Mouse (Mus musculus) mature B cell (primary cell): ENCODE data around the gene Zfp949.

Experiments used
- in situ Hi-C: fragments of 300-500 bp; cut with MboI; formaldehyde crosslinking; loops from 2 replicates; pipeline ENCODE4 v1.14.3; 2019

Zfp949 gene

GRCm38 (mm10) chr9:88547851-88548613 is at the start of gene Zfp949:
Zfp949 (plus strand) TSS chr9:88548020.
- in situ Hi-C loops = no loop called here

DNA sequence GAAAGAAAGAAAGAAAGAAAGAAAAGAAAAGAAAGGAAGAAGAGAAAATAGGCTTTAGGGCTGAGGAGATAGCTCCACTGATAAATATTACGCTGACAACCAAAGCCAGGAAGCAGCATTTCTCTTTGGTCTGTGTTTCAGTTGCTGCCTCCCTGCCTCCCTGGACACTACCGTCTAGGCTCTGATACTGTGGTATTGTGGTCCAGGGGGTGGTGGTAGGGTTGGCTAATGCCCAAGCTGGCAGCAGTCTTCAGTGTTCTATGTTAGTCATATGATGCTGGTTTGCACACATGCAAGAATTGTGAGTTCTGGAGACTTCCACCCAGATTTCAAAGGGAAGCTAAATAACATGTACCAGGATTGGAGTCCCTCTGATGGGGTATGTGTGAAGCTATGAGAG is 47.7 kb upstream of the Zfp949 start:
- in situ Hi-C loops = no loop called here

DNA sequence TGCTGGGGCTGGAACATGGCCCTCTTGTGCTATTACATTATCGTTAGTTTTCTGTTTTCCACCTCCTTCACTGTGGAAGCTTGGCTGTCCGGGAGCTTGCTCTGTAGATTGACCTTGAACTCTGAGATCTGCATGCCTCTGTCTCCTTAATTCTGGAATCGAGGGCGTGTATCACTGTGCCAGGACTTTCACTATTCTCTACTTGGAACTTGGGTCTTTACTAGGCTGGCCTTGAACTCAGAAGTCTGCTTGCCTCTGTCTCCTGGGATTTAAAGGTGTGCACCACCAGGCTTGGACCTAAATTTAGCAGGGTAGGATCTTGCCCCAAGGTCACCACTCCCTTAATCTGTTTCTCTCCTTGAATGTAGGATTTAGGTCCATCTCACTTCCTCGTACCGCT is 46.0 kb upstream of the Zfp949 start:
- in situ Hi-C loops = no loop called here

DNA sequence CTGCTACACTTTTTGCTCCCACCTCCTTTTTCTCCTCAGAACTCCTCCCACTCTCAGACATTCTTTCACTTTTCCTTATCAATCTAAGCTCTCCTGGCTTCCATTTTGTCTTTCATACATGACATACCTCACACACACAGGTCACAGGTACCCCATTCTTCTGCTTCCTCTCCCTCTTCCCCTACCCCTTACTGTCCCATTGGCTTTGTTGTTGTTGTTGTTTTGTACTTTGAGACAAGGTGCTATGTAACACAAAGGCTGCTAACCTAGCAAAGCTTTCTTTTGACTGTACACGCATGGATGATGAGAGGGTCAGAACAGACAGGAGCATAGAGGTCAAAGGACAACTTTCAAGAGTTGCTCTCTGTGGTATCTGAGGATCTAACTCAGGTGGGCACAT is 32.3 kb upstream of the Zfp949 start:
- in situ Hi-C loops = no loop called here

DNA sequence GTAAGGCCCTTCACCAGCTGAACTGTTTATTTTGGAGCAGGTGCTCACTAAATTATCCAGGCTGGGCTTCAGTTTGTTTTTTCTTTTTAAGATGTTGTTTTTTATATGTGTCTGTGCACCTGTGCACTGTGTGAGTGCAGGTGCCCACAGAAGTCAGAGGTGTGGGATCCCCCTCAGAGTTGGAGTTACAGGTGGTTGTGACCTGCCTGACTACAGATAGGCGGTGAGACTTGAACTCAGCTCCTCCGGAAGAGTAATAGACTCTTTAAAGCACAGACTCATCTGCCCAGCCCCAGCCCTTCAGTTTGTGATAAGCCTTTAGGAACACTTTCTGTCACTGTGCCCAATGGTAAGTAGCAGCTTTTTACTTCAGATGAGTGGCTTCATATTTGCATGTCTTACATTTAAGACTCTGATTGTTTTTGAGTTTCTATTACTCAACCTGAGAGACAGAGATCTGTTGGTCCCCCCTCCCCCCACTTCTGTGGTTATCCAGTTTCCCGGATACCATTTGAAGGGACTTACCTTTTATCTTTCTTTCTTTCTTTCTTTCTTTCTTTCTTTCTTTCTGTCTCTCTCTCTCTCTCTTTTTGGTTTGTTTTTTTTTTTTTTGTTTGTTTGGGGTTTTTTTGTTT is 31.3 kb upstream of the Zfp949 start:
- in situ Hi-C loops = no loop called here

- in situ Hi-C loops = loop anchor here (5.0 kb wide), 1 partner anchor 37 kb away; the partner anchor contains the start of gene Syncrip
Observed at GRCm38 (mm10) chr9:88519390-88520121, 28.3 kb upstream of the Zfp949 start.

DNA sequence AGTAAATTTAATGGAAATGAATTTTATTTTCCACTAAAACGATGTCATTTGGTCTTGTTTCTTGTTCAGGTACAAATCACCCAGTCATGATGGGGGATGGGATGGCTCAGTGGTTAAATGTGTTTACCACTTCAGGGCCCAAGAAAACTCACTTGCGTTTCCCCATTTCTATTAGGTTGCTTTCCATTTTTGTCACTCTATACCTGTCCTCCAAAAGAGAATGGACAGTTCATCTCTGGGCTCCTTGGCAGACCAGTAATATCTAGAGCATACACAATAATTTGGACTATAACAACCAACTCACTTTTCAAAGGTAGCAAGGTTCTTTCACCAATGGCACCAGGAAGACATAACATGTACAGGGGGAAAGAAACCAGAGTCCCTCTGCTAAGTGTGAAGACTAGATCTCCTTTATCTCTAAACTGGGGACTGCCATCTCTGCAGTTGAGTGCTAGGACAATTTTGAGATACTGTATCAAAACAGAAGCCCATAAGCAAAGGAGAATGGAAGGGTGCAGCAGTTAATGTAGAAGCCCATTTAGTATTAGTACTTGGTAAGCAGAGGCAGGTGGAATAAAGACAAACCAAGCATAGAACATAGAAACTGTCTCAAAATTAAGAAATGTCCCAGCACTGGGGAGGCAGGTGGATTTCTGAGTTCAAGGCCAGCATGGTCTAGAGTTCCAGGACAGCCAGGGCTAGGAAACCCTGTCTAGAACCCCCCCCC is 27.5 kb upstream of the Zfp949 start:
- in situ Hi-C loops = loop anchor here (5.0 kb wide), 1 partner anchor 38 kb away; the partner anchor contains the start of gene Syncrip

- in situ Hi-C loops = loop anchor here (5.0 kb wide), 1 partner anchor 39 kb away; the partner anchor contains the start of gene Syncrip
Observed at GRCm38 (mm10) chr9:88520849-88521483, 26.9 kb upstream of the Zfp949 start.

DNA sequence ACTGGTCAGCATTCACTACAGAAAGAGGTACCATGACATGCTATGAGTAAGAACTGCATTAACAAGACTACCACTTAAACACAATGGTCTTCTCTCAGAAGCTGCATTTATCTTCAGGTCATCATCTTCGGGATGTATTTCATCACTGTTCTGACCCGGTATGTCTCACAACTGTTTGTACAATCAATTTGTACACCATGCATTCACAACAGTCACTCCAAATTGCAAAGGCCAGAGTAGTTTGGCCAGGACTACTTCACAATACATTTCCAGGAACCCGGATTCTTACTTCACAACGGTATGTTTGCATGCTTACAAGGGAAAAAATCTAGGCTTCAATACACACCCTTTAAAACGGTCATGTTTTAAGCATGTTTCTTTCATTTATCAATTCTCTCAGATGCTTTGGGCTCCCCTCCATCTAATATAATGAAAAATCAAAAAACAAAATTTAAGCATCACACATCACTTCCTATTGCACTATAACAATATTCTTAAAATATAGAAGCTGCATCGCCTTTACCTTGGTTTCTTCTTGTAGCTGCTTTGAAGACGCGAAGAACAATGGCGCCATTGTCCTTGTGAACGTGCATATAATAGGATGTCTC is 25.8 kb upstream of the Zfp949 start:
- in situ Hi-C loops = loop anchor here (5.0 kb wide), 1 partner anchor 40 kb away; the partner anchor contains the start of gene Syncrip

DNA sequence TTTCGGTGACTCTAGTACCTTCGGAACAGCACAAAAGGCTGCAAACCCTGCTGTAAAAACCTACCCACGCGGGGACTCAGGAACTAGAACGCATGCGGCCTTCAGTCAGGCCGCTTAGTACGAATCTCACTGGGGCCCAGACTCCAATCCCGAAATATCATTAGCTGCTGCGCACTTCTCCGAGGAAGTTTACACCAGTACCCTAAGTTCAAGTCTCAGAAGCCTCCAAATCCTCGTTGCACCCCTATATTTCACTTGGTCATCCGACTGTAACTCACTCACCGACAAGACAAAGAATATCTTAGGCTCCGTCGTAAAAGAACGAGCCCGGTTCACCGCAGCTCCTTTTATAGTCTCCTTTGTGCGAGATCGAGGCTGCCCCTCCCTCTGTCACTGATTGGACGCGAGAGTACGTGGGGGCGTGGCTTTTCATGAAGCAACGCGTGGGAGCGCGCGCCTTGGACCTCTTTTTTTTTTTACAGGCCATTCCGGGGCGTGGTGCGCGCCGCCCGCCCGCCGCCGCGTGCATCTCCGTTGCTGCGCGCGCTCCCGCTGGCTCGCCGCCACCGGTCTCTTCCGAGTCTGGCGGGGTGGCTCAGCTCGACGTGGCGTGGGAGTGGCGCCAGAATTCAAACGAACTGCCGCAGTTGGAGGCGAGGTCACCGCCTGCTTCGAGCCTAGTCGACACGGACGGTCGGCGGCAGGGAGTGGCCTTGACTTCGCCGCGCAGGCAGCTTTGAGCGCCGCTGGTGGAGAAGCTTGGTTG is 25.1 kb upstream of the Zfp949 start:
- in situ Hi-C loops = loop anchor here (5.0 kb wide), 1 partner anchor 40 kb away; the partner anchor contains the start of gene Syncrip

GRCm38 (mm10) chr9:88523335-88523668 is 24.5 kb upstream of the Zfp949 start:
- in situ Hi-C loops = loop anchor here (5.0 kb wide), 1 partner anchor 41 kb away; the partner anchor contains the start of gene Syncrip

GRCm38 (mm10) chr9:88524367-88524766 is 23.5 kb upstream of the Zfp949 start:
- in situ Hi-C loops = loop anchor here (5.0 kb wide), 1 partner anchor 42 kb away; the partner anchor contains the start of gene Syncrip

DNA sequence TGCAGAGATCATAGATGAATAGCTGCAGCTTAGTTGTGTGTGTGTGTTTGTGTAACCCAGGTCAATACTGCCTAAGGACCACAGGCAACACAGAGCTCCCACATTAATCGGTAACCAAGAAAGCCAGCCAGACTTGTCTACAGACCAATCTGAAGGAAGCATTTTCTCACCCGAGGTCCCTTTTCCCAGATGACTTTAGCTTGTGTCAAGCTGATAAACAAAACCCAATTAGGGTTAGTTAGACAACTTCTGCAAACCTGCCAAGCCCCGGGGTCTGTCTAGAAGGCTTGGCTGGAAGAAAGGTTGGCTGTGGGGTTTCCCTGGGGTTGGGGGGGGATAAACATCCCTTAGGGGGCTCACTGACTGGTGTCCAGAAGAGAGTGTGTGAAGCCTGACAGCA is 23.0 kb upstream of the Zfp949 start:
- in situ Hi-C loops = loop anchor here (5.0 kb wide), 1 partner anchor 42 kb away; the partner anchor contains the start of gene Syncrip

DNA sequence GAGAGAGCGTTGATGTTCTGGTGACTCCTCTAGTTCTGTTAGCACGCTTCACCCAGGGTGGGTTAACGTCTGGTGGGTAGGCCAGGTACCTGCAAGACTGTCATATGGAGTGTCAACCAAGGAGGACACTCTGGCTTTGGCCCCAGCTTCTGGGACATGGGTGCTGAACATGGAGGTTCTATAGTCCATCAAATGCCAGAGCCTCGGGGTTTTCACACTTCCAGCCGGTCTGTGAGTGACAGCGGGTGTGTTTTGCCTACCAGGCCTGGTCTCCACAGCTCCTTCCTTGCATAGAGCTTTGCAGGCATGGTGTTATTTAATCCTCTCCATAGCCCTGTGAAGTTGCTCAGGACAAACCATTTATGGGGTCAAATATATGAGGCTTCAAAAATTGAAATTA is 22.5 kb upstream of the Zfp949 start:
- in situ Hi-C loops = no loop called here

- in situ Hi-C loops = no loop called here
Observed at GRCm38 (mm10) chr9:88527956-88528355, 19.9 kb upstream of the Zfp949 start.

DNA sequence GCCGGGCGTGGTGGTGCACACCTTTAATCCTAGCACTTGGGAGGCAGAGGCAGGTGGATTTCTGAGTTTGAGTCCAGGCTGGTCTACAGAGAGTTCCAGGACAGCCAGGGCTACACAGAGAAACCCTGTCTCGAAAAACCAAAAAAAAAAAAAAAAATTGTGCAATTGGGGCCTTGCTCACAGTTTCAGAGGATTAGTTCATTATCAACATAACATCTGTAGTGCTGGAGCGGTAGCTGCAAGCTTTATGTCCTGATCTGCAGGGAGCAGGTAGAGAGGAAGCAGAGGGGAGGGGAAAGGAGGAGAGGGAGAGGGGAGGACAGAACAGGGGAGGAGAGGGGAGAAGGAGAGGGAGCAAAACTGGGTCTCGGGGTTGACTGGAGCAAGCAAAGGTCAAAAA is 19.1 kb upstream of the Zfp949 start:
- in situ Hi-C loops = no loop called here

GRCm38 (mm10) chr9:88529571-88529970 is 18.2 kb upstream of the Zfp949 start:
- in situ Hi-C loops = no loop called here

DNA sequence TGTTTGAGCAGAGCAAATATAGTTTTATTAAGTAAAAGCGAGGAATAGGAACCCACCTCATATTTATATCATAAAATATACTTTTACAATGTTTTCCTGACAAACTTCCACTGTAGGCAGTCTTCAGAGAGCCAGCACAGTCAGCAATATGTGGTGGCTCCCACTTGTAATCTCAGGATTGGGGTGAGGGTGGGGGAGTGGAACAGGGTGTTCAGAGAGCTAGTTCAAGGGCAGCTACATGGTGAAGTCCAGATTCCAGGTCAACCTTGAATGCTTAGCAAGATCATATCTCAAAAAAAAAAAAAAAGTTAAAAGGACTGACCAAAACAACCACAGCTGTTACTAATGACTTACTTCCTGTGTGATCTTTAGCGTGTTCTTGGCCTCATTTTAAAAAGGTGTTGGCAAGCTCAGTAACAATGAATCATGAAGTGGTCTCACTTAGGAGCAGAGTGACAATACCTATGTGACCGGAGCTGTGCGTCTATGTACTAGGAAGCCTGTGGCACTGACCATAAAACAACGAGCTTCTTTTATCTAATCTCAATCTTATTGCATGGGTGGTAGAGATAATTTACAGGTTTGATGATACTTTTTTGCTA is 17.7 kb upstream of the Zfp949 start:
- in situ Hi-C loops = no loop called here

GRCm38 (mm10) chr9:88534093-88534492 is 13.7 kb upstream of the Zfp949 start:
- in situ Hi-C loops = no loop called here
